Mouse (Mus musculus) lung, postnatal 25 days (tissue): ENCODE data around the gene Ciart.
"Not testable (repeated sequence)": the region's sequence is repeated elsewhere in the genome, so short reads cannot be mapped to it uniquely, and the experiment has no call there.

Source experiments
- DNase-seq: peaks from one replicate; pipeline ENCODE4 v3.0.0; 2022; ENCODE audit warnings: low spot score

The Ciart gene

GRCm38 (mm10) chr3:95865050-95865449 is 17.0 kb downstream of the Ciart start:
- DNase-seq = no peak

GRCm38 (mm10) chr3:95863578-95863977 is 18.5 kb downstream of the Ciart start:
- DNase-seq = no peak

- DNase-seq = peak; percentile 90
Measured at GRCm38 (mm10) chr3:95861796-95862195, 20.3 kb downstream of the Ciart start.

- DNase-seq = no peak
Measured at GRCm38 (mm10) chr3:95861216-95861615, 20.8 kb downstream of the Ciart start.

- no peak for DNase-seq
Measured at GRCm38 (mm10) chr3:95860323-95860722, 21.7 kb downstream of the Ciart start.

GRCm38 (mm10) chr3:95858278-95858677 is 23.8 kb downstream of the Ciart start:
- DNase-seq = not testable (repeated sequence)

GRCm38 (mm10) chr3:95857050-95857449 is 25.0 kb downstream of the Ciart start:
- not testable (repeated sequence) for DNase-seq

GRCm38 (mm10) chr3:95856115-95856514 is 25.9 kb downstream of the Ciart start:
- no peak for DNase-seq

- DNase-seq = peak; percentile 96
Measured at GRCm38 (mm10) chr3:95855502-95856089, 26.5 kb downstream of the Ciart start, which contains the start of gene Prpf3. TSS of gene Prpf3 (minus strand) at chr3:95855885.

- DNase-seq = no peak
Measured at GRCm38 (mm10) chr3:95851317-95851716, 30.7 kb downstream of the Ciart start.

- DNase-seq = no peak
Measured at GRCm38 (mm10) chr3:95850611-95851010, 31.4 kb downstream of the Ciart start.

GRCm38 (mm10) chr3:95842503-95843214 is 39.4 kb downstream of the Ciart start:
- DNase-seq = no peak

GRCm38 (mm10) chr3:95839250-95839649 is 42.8 kb downstream of the Ciart start:
- DNase-seq = no peak

- DNase-seq = no peak
Measured at GRCm38 (mm10) chr3:95829053-95829452, 53.0 kb downstream of the Ciart start.
